Mouse (Mus musculus): ENCODE results near the gene Cdk5rap2.
A peak's percentile ranks its signal among the peaks of the same experiment; 100 is the strongest.

The Cdk5rap2 gene

DNA sequence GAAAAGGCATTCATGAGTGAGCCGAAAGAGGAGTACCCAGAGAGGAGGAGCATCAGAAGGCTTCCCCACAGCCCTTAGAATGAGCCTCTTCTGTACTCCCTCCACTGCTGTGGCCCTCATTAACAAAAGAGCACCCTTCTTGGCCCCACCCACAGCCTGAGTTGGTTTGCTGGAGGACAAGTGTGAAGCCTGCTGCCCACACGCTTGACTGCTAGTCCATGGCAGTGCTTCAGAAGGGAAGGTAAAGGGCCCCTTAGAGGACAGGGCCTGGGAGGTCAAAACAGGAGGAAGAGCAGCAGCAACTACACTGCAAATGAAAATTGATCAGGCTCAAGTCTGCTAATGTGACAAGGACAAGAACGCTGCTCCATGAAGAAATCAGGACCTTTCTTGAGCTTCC is 56.6 kb downstream of the Cdk5rap2 start:
- DNase-seq (ENCODE audit: low read depth): no peak

DNA sequence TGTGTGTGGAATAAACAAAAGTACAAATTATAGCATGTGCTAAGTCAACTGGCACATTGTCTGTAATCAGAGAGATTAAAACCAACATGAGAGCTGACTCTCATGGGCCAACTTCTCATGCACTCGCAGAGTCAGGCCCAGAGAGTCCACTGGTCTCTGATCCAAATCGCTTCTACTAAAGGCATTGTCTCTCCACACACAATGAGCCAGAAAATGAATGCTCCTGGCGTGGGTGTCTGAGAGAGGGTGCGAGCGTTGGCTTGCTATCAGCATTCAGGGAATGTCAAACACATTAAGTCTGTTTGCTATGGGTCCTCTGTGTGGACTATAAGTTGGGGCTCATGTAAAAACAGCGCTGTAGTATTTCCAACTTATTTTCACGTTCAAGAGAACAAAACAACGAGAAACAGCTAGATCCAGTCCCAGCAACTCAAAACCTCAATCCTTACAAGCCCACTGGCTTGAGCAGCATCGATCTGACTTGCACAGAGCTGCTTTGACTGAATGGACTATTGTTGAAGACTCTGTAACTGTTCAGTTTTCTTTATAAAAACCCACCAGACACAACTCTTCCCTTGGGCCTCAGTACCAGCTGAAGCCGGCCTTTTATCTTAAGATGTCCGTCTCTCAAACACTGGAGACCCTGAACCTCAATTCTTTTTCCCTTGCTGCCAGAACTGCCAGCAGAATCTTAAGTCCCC is 74.6 kb downstream of the Cdk5rap2 start:
- DNase-seq (ENCODE audit: low read depth): no peak

DNA sequence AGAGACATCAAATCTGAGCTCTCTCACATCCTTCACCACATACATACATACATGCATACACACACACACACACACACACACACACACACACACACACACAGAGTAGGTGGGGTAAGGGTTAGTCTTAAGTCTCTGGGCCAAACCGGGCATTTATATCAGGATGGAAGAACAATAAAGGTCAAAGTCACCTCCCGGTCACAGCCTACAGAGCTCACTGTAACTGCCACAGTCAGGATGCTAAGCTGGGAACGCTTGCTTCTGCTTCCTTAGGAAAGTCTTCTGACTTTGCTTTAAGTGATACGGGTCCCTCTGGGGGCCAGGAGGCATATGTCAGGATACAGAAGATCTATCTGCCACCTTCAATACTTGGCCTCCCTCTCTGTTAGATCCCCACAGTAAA is 75.2 kb downstream of the Cdk5rap2 start:
- no peak for DNase-seq (ENCODE audit: low read depth)

DNA sequence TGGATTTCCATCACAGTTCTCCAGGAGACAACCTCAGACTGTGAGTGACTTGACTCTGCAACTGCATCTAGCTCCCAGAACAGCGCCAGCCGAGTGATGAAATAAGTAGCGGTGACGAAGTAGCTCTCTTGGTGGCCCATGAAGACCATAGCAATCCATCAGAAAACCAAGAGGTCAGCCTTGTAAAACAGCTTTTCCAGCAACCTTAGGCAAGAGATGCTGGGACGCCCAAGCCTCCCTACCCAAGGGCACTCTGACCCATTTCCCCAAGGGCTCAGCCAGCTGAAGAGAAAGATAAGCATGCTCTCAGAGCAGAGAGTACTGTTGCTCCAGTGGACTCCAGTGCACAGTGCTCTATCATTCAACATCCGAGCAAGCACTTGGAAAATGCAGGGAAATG is 77.3 kb downstream of the Cdk5rap2 start:
- DNase-seq (ENCODE audit: low read depth): no peak

DNA sequence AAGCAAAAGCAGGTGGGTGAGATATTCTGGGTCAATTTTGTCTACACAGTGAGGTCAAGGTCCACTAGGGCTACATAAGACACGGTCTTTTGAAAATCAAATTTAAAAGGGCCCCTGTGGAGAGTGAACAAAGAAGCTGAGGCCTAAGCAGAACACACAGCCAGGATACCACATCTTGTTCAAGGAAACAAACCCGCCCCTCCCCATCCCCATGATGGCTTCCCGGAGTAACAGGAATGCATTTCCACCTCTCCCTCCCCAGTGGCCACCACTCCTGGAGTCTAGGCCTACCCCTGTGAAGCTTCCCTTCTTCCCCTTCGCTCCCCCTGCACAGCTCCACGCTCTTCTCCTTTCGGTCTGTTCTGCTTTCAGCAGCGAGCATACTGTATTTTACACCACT is 77.7 kb downstream of the Cdk5rap2 start:
- DNase-seq (ENCODE audit: low read depth): no peak

DNA sequence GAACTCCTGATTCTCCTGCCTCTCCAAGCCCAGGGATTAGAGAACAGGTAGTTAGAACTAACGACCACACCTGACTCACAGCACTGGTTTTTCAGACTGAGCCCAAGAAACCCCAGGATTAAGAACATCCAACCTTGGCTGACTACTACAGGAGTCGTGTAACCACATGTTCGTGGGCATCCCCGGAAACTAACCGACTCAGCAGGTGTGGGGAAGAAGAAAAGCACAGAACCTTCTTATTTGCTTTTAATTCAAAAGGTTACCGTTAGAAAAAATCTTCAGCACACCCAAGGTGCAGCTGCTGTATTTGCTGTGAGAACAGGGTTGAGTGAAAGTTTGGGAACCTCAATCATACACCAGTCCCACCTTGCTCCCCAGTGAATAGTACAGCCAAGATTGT is 79.1 kb downstream of the Cdk5rap2 start:
- DNase-seq (ENCODE audit: low read depth): no peak

DNA sequence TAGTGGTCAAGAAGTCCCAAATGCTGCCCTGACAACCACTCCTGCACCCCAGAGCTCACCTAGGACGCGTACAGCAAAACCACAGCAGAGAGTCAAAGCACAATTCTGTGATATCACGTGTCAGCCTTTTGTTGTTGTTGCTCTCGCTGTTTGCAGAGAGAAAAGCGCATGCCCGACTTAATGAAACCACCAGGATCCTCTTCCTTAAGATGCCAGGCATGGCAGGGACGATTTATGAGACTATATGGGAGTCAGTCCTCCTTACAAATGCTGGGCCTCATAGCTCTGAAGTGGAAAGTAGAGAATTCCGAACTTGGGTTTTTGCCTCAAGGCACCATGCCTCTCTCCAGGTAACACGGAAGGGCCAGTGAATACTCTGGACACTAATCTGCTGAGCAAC is 82.2 kb downstream of the Cdk5rap2 start:
- DNase-seq (ENCODE audit: low read depth): no peak

DNA sequence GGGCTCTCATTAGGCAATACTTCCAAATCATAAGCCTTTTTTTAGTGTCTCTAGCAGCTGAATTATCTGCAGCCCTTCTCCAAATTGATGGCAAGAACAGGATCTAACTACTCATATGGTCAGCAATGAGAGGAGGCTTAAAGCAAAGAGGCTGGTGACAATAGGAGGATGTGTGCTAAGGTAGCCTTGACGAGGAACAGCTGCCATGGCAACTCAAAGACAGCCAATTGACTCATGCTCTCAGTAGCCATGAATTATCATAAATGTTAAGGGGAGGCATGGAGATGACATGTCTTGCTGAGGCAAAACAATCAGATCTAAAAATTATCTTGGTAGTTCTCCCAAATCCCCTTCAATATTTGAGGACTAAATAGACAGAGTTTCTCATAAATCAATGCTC is 82.8 kb downstream of the Cdk5rap2 start:
- no peak for DNase-seq (ENCODE audit: low read depth)

DNA sequence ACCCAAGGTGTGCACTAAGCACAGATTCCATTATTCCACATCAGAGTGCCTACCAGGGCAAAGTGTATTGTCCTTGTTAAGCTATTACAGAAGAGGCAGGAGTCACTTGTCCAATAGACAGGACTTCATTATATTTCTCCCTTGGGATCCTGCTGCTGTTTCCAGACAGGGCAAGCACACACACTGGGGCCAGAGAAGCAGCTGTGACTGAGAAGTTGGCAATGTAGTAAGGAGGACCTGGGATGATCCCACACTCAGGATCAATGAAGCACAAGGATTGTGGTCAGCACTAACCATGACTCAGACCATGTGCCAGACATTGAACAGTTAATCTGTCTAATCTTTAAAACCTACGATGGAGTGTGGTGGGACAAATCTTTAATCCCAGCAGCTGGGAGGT is 88.7 kb downstream of the Cdk5rap2 start:
- no peak for DNase-seq (ENCODE audit: low read depth)

DNA sequence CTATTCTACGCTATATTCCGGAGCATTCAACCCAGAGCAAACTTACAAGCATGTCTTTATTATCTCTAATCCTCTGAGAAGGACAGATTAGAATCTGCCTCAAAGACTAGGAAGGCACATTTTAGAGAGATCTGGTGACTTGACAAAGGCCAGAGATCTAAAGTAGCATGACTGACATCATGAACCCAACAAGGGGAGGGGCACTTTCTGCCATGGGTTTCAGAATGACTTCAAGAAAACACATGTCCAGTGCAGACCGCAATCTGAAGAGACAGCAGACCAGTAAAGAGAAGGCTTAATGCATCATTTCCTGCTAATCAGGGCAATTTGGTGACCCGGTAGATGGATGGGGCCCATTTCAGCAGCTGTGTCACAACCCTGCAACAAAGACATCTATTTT is 98.1 kb downstream of the Cdk5rap2 start:
- no peak for DNase-seq (ENCODE audit: low read depth)

DNA sequence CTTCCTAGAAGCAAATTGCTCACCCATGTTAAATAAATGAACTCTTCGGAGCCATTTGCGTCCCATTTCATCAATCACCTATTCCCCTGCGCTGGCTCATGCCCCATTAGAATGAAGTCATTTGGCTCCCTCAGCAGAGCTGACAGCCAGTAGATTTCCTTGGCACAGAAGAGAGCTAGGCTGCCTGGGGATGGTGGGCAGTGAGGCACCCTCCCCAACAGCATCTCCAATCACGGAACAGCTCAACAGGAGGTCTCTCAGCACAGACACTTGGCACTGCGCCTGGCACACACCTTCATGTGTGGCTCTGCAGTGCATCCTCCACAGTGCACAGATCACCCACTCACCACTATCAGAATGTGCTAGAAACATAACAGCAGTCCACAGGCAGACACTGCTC is 98.7 kb downstream of the Cdk5rap2 start:
- no peak for DNase-seq (ENCODE audit: low read depth)

DNA sequence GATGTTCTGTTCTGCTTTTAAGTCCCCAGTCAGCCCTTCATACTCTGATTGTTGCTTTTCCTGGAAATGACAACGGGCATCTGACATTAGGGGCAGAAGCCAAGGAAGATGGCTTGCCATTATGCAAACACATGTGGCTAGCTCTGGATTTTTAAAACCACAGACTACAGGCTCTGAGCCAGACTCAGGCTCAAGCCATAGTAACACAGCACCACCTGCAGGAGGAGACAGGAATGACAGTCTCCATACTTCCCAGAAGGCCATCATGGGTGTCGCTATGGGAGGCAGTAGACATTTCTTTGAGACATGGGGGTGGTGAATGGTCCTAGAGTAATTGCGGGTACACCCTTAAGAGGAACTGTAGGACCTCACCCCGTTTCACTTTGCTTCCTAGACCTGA is 103.0 kb downstream of the Cdk5rap2 start:
- peak; percentile 32 for DNase-seq (ENCODE audit: low read depth)

DNA sequence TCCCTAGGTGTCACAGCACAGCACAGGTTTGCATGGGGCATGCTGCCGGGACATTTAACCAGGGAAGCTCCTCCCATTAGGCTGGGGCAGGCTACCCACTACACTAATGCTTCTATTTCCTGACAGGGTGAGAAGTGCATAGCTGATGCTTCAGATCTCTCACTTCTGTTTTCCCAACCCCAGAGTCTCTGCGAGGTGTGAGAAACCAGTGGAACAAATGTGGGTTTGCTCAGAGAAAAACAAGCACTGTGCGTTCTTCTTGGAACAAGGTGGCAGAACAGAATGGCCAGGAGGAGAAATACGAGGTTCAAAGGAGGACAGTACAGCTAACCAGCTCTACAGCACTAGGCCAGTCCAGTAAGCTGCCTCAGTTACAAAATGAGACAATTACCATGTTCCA is 106.4 kb downstream of the Cdk5rap2 start:
- no peak for DNase-seq (ENCODE audit: low read depth)

DNA sequence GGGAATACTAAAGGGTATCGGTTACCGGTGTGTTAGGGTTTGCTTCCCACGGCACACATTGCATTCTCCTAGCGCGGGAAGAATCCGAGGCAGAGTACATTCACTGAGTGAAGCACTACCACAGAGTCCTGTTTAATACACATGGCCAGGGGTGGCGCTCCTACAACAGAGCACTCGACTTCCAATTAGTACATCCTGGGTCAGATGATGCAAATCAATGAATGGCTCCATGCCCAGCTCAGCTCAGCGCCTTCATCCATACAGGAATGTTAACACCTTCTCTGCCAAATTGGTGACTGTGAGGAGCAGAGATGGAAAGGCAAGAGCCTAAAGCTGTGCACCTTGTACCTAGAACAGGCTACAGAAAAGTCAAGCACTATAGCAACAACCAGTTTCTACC is 109.1 kb downstream of the Cdk5rap2 start:
- no peak for DNase-seq (ENCODE audit: low read depth)

DNA sequence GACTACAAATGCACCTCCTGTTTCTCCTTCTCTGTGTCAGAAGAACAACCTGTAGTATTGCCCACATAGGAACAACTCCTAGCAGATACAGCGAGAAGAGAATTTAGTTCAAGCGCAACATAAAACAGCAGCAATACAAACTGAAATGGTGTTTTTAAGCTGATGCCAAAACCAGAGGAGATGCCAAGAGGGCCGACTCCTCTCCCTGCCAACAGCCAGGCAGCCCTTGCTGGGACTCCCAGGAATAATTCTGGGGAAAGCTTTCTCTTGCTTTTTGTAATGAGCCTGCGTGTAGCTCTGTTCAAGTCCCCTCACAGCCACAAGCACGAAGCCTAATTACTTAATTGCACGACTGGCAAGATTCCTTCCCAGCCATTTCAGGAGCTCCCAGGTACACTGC is 120.9 kb downstream of the Cdk5rap2 start:
- no peak for DNase-seq (ENCODE audit: low read depth)

DNA sequence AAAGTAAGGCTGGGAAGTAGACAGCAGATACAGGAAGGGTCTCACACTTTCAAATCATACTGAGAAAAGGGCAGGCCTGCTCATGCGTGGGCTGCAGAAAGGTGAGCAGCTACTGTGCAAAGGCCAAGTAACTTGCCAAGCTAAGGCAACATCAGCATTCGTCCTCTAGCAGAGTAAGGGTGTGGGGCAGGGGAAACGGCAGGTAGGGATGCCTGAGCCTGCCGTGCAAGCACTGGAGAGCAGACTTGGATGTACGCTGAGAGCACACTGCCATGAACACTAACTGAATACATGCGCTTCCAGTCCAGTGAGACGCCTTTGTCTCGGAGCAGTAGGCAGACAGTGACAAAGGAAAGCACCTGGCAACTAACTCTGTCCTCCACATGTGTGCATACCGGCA is 127.1 kb downstream of the Cdk5rap2 start:
- no peak for DNase-seq (ENCODE audit: low read depth)

DNA sequence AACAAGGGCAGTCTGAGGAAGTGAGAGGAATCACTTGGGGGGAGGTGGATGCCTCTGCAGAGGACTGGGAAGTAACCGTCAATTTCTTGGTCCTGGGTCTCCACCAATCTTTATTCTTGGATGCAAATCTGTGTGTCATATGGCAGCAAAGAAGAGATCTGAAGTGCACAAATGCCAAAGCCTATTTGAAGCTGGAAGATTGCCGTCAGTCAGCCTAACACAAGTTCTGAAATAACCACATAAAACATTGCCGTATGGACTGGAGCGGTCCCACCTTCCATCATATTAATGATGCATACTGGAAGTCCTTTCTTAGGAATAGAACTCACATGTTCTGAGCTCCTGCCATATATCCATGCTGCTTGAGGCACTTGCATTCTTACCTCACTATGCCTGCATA is 131.4 kb downstream of the Cdk5rap2 start:
- no peak for DNase-seq (ENCODE audit: low read depth)

DNA sequence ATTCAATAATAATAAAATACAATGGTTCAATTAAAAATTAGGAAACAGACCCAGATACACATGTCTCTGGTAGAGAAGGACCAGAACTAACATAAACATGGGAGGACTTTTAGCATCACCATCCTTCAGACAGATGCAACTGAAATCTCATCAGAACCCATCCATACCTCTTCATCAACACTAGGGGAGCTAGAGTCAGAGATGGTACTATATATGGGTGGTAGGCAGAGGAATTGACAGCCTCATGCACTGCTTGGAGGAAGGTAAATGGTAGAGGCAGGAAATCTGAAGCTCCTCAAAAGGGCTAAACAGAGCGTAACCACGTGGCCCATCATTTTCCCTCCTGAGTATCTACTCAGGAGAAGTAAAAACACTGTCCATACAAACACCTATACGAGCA is 132.2 kb downstream of the Cdk5rap2 start:
- no peak for DNase-seq (ENCODE audit: low read depth)

DNA sequence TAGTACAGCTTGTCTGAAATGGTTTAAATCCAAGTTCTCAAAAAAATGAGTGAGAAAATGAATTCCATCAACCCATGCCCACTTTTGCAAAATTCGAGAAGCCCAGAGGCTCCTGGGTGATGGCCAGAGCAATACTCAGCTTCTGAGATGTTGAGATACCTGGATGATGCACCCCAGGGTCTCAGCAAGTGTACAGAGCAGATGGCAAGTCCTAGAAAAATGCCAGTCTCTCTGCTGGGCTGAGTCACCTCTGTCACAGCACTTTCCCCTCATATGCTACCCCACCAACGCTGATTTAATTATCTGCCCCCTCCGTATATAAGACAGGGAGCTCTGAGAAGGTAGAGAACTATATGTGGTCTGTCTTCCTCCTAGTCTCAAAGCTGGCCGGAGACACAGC is 137.3 kb downstream of the Cdk5rap2 start:
- DNase-seq (ENCODE audit: low read depth): no peak

DNA sequence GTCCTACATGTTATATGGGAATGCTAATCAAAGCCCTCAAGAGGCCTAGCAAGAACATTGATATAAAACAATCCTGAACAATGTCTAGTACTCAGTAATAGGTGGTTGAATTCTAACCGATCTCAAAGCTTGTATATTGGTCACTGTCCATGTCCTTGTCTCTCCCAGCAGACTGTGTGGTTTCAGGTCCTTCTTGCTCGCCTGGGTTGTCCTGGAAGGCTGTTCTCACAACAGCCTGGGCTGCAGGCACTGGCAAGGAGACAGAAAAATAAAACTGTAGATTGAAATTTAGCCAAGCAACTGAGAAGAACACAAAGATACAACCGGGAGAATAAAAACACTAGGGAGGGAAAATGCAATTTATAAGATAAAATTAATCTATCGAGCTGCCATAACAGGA is 137.7 kb downstream of the Cdk5rap2 start:
- DNase-seq (ENCODE audit: low read depth): no peak

DNA sequence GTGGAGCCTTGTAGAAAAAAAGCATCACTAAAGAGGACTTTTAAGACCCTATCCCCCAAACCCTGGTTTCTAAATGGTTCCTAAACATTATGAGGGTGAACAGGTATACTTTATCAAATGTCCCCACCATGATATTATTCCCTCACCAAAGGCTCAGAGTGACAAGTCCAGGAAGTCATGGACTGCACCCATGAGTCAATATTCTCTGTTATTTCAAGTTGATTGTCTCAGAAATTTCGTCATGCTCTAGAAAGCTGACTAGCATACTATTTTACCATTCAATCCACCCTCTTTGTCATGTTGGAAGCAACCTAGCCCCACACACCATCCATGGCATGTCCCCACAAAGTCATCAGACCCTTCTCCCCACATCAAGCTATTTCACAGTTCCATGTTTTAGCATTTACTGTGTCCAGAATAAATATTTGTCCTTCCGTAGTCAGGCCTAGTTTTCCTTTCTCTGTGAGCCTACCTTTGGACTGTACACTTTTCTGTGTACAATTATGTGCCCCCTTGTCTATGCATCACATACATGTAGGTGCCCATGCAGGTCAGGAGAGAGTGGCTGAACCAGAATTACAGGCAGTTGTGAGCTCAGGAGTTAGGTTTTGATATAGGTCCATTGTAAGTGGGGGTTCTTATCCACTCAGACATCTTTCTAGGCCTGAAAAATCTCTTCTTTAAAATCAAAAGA is 142.9 kb downstream of the Cdk5rap2 start:
- DNase-seq (ENCODE audit: low read depth): no peak

DNA sequence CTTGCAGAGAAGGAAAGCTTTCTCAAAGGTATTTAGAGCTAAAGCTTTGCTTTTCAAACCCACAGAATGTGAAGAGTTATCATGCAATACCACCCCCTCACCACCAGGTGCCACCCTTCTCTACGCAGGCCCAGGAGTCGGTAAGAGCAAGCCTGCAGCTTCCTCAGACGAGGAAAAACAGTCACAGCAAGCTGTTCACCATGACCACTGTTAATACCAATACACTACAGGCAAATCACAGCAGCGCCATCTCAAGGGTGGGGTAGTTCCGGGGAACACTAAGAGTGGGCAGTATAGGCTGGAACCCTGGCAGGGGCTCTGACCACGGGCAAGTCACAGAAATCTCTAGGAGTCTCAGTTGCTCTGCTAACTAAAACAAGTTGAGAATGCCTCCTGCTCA is 145.0 kb downstream of the Cdk5rap2 start:
- DNase-seq (ENCODE audit: low read depth): peak; percentile 21

DNA sequence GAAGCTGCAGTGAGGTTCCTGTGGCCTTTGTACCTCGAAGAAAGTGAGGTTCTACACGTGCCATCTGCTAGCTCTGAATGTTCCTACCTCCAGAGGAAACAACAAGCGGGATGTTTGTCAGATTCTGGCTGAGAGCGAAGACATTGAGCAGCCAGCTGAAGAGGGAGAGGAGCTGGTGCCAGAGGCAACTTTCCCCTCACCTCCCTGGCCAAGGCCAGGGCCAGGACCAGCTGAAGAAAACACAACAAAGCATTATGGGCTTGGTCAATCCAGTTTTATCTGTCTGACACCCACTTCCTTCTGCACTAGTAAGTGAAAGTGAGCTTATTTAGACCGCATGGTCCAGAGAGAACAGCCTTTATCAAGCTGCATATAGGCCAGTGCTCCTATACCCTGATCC is 147.4 kb downstream of the Cdk5rap2 start:
- no peak for DNase-seq (ENCODE audit: low read depth)

DNA sequence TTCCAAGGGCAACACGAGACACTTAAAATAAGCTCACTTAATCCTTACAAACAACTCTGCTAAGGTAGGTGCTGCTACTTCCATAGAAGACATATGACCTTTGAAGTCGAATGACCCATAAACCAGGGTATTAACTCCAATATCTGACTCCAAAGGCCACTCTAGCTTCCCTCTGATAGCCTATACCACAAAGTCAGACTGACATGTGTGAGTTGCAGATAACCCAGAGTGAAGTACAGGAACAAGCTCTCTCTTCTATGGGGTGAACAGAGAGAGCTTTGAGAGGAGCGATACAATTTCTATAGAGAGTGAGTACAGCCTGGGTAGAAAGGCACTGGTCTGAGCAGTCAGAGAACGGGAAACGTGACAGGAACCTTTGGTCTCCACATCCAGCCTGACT is 148.9 kb downstream of the Cdk5rap2 start:
- peak; percentile 54 for DNase-seq (ENCODE audit: low read depth)
